8 mouse cellular contexts compared by ENCODE assay signal in the genomic region with DNA sequence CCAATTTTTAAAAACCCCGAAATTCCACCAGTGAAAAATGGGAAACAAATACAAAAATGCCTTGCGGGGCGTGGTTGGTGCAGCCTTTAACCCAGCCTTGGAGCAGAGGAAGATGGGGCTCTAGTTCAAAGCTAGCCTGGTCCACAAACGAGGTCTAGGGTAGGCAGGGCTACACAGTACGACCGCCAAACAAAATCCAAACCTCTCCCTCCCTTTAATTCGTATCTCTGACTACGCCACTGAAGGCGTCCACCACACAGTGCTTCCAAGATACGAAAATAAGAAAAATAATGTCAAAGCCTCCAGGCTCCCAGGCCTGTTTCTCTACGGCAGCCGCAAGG. TPM values are rescaled to one million over a fixed set of nuclear protein-coding genes. Genes with fewer than 3 reads are reported as not detected.
DNase-seq lines count a peak whose midpoint lies in the region; ATAC-seq and TF ChIP-seq lines count a peak whose summit lies in the region.

No protein-coding gene starts in this region.

- DNase-seq in spleen, adult 2 months (ENCODE audit: low read depth in 1 of 2, low spot score in 2 of 2): no peak
- no peak for DNase-seq in spleen, postnatal 4 days (ENCODE audit: low spot score in 2 of 2)
- DNase-seq in forebrain, embryonic 10.5 days (ENCODE audit: extremely low spot score, low spot score): no peak
- no peak for DNase-seq in liver, embryonic 11.5 days (ENCODE audit: low spot score)
- DNase-seq in adrenal gland, postnatal 36 days: no peak
- DNase-seq in c-Kit-positive CD71-positive TER-119-positive erythroid progenitor cells, embryonic 14.5 days (ENCODE audit: low spot score): no peak
- DNase-seq in adrenal gland, adult 2 months: no peak

- no peaks in the 10 kb centered on the region for H3K27me3 ChIP-seq in spleen, adult 2 months (ENCODE audit: control insufficient read depth, insufficient read depth, low read length)
- no peaks in the 10 kb centered on the region for H3K27me3 ChIP-seq in forebrain, embryonic 10.5 days (ENCODE audit: poor library complexity, severe bottlenecking)
- H3K27me3 ChIP-seq in liver, embryonic 11.5 days (replicated peaks; ENCODE audit: control insufficient read depth, insufficient read depth, low read length): no peaks in the 10 kb centered on the region
- no peaks in the 10 kb centered on the region for H3K27me3 ChIP-seq in stomach, embryonic 14.5 days (ENCODE audit: control insufficient read depth, insufficient read depth, low read length)

- no peaks in the 10 kb centered on the region for H3K9me3 ChIP-seq in forebrain, embryonic 10.5 days
- no peaks in the 10 kb centered on the region for H3K9me3 ChIP-seq in liver, embryonic 11.5 days (ENCODE audit: control insufficient read depth, low read length)
- H3K9me3 ChIP-seq in stomach, embryonic 14.5 days (ENCODE audit: control insufficient read depth, low read depth, low read length): no peaks in the 10 kb centered on the region

- ATAC-seq in liver, embryonic 11.5 days (replicated peaks; ENCODE audit: low FRiP score): peak; percentile 50
- peak; percentile 35 for ATAC-seq in stomach, embryonic 14.5 days (ENCODE audit: insufficient number of reproducible peaks, insufficient read depth, low FRiP score, low read depth)

- peak overlapping the region; percentile 70 for H3K4me2 ChIP-seq in liver, embryonic 11.5 days
- peak overlapping the region; percentile 51 for H3K4me2 ChIP-seq in stomach, embryonic 14.5 days (replicated peaks; ENCODE audit: low read depth, low read length)

- peak overlapping the region; percentile 73 for H3K4me3 ChIP-seq in spleen, adult 2 months (ENCODE audit: extremely low read depth, insufficient read depth, insufficient read length)
- H3K4me3 ChIP-seq in forebrain, embryonic 10.5 days: peak overlapping the region; percentile 85
- peak overlapping the region; percentile 89 for H3K4me3 ChIP-seq in liver, embryonic 11.5 days (ENCODE audit: low read depth, low read length)
- H3K4me3 ChIP-seq in stomach, embryonic 14.5 days (ENCODE audit: low read depth, low read length): peak overlapping the region; percentile 55

- WGBS in spleen, adult 2 months: under 1% methylated on average over 12 of the region's 12 CpGs
- under 1% methylated on average over 12 of the region's 12 CpGs for WGBS in forebrain, embryonic 10.5 days
- WGBS in liver, embryonic 11.5 days: 1% methylated on average over 12 of the region's 12 CpGs
- WGBS in stomach, embryonic 14.5 days: under 1% methylated on average over 12 of the region's 12 CpGs

- no peak for TF ChIP-seq CTCF in spleen, adult 2 months (IDR thresholded peaks at IDR 0.05; ENCODE audit: extremely low read depth, insufficient read depth, insufficient read length, insufficient replicate concordance)

- peaks cover 8% of the 10 kb centered on the region; the same call in 1 of the 2 replicates for H3K36me3 ChIP-seq in spleen, adult 2 months (ENCODE audit: control insufficient read depth, insufficient read depth, low read length)
- H3K36me3 ChIP-seq in forebrain, embryonic 10.5 days (replicated peaks): peaks cover 40% of the 10 kb centered on the region
- peaks cover 11% of the 10 kb centered on the region; the same call in 1 of the 2 replicates for H3K36me3 ChIP-seq in liver, embryonic 11.5 days (ENCODE audit: control insufficient read depth, insufficient read depth, low read length)
- peaks cover 10% of the 10 kb centered on the region for H3K36me3 ChIP-seq in stomach, embryonic 14.5 days (ENCODE audit: control insufficient read depth, insufficient read depth, low read length)

- H3K4me1 ChIP-seq in spleen, adult 2 months (ENCODE audit: control insufficient read depth, insufficient read depth, insufficient read length): no peaks in the 10 kb centered on the region; the same call in 1 of the 2 replicates
- peaks cover 42% of the 10 kb centered on the region for H3K4me1 ChIP-seq in forebrain, embryonic 10.5 days
- peaks cover 13% of the 10 kb centered on the region for H3K4me1 ChIP-seq in liver, embryonic 11.5 days (replicated peaks; ENCODE audit: control insufficient read depth, insufficient read depth, low read length)
- peaks cover 11% of the 10 kb centered on the region; the same call in 1 of the 2 replicates for H3K4me1 ChIP-seq in stomach, embryonic 14.5 days (ENCODE audit: control insufficient read depth, insufficient read depth, low read length)

- H3K9ac ChIP-seq in liver, embryonic 11.5 days (ENCODE audit: low read depth, low read length): peak overlapping the region; percentile 86
- H3K9ac ChIP-seq in stomach, embryonic 14.5 days (replicated peaks; ENCODE audit: low read depth, low read length): peak overlapping the region; percentile 49

- H3K27ac ChIP-seq in spleen, adult 2 months (ENCODE audit: insufficient read depth, low read length): peak overlapping the region; percentile 89
- H3K27ac ChIP-seq in forebrain, embryonic 10.5 days: peak overlapping the region; percentile 90
- H3K27ac ChIP-seq in liver, embryonic 11.5 days (ENCODE audit: low read depth, low read length): peak overlapping the region; percentile 91
- H3K27ac ChIP-seq in stomach, embryonic 14.5 days (ENCODE audit: low read length): peak overlapping the region; percentile 78; the same call in 1 of the 2 replicates

- no peak for TF ChIP-seq POLR2A in spleen, adult 2 months (IDR thresholded peaks at IDR 0.05; ENCODE audit: low read depth, low read length)

RNA-seq across cellular contexts. Expression of a gene that starts 0.4 kb away (rescaled TPM):
- 7.7 and 8.6 TPM in 2 replicates for polyA plus RNA-seq in spleen, adult 2 months (2012; rRNA removed)
- polyA plus RNA-seq in forebrain, embryonic 10.5 days (2016; fragmentation: Nextera tagmentation; extraction: Ambion mirVana): 45.8 and 50.7 TPM in 2 replicates
- 38.1 and 38.8 TPM in 2 replicates for polyA plus RNA-seq in liver, embryonic 11.5 days (2014; fragmentation: Nextera tagmentation; extraction: Ambion mirVana)
- 42.9 and 45.0 TPM in 2 replicates for polyA plus RNA-seq in stomach, embryonic 14.5 days (2014; fragmentation: Nextera tagmentation; extraction: Ambion mirVana)
- total RNA-seq in adrenal gland, postnatal 36 days (2021): 10 to 100 TPM; 15.8 to 18.8 TPM
- 10 to 100 TPM; 15.3 to 16.6 TPM for total RNA-seq in adrenal gland, adult 2 months (2021)
- 6.3 and 7.0 TPM in 2 replicates for polyA plus RNA-seq in adrenal gland, adult 2 months (2012; rRNA removed)

RNA-seq across cellular contexts. Expression of a gene that starts 0.9 kb away (rescaled TPM):
- 4.7 and 6.0 TPM in 2 replicates for polyA plus RNA-seq in spleen, adult 2 months (2012; rRNA removed)
- 113 and 127 TPM in 2 replicates for polyA plus RNA-seq in forebrain, embryonic 10.5 days (2016; fragmentation: Nextera tagmentation; extraction: Ambion mirVana)
- polyA plus RNA-seq in liver, embryonic 11.5 days (2014; fragmentation: Nextera tagmentation; extraction: Ambion mirVana): 77.6 and 82.7 TPM in 2 replicates
- polyA plus RNA-seq in stomach, embryonic 14.5 days (2014; fragmentation: Nextera tagmentation; extraction: Ambion mirVana): 99.6 and 128 TPM in 2 replicates
- 10 to 100 TPM; 46.1 to 60.5 TPM for total RNA-seq in adrenal gland, postnatal 36 days (2021)
- 10 to 100 TPM; 69.0 to 71.5 TPM for total RNA-seq in adrenal gland, adult 2 months (2021)
- polyA plus RNA-seq in adrenal gland, adult 2 months (2012; rRNA removed): 6.0 and 9.2 TPM in 2 replicates
